In the genomic region with DNA sequence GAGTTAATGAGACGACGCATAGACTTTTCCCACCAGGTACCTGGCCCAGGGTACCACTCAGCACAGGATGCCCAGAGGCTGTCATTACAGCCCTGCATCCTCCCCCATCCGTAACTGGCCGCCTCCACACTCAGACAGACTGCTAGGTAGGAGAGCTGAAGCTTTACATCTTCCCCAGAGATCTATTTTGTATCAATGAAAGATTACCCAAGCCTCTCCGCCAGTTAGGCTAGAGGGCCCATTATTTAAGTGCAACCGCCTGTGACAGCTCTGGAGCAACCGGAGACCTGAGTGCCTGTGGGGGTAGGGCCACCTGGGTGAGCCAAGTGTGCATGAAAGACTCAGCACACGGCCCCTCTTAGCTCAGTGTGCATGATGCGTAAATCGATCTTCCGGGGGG, we compare ENCODE assay signal across 11 mouse cellular contexts. TPM values are rescaled to one million over a fixed set of nuclear protein-coding genes. Genes with fewer than 3 reads are reported as not detected.
DNase-seq lines count a peak whose midpoint lies in the region; ATAC-seq and TF ChIP-seq lines count a peak whose summit lies in the region.
"Had no signal": no experiment of that assay in that cellular context is flagged by ENCODE, and none has a peak within 500 bp of the region (broad histone marks: within the 10 kb centered on the region; RNA-seq: fewer than 3 reads in every experiment).

No protein-coding gene starts in this region.

- no peak overlapping the region for H3K4me3 ChIP-seq in kidney, postnatal 0 days (replicated peaks; ENCODE audit: low read depth, low read length)
- no peak overlapping the region for H3K4me3 ChIP-seq in kidney, adult 2 months (ENCODE audit: insufficient read depth, low read depth, low read length)
- no peak overlapping the region for H3K4me3 ChIP-seq in limb, embryonic 14.5 days (replicated peaks; ENCODE audit: low read length)
- H3K4me3 ChIP-seq in intestine, embryonic 16.5 days (ENCODE audit: low read length): no peak overlapping the region

- H3K36me3 ChIP-seq in kidney, postnatal 0 days (ENCODE audit: insufficient read depth, low read length): no peaks in the 10 kb centered on the region
- H3K36me3 ChIP-seq in kidney, adult 2 months (ENCODE audit: control insufficient read depth, insufficient read depth, low read length): no peaks in the 10 kb centered on the region
- no peaks in the 10 kb centered on the region for H3K36me3 ChIP-seq in limb, embryonic 14.5 days (ENCODE audit: control insufficient read depth, insufficient read depth, low read length)
- no peaks in the 10 kb centered on the region for H3K36me3 ChIP-seq in intestine, embryonic 16.5 days (ENCODE audit: control insufficient read depth, insufficient read depth, low read length)

- peak; percentile 77 for ATAC-seq in kidney, postnatal 0 days (replicated peaks; ENCODE audit: low FRiP score, low read depth)
- ATAC-seq in limb, embryonic 14.5 days (ENCODE audit: low FRiP score, low read depth): peak; percentile 53; the same call in 1 of the 2 replicates
- no peak for ATAC-seq in megakaryocyte-erythroid progenitor cell, adult 5-6 weeks (replicated peaks; ENCODE audit: low FRiP score, low TSS enrichment, poor library complexity, severe bottlenecking)
- ATAC-seq in intestine, embryonic 16.5 days: no peak

- H3K9me3 ChIP-seq in kidney, postnatal 0 days (replicated peaks; ENCODE audit: low read length): no peaks in the 10 kb centered on the region
- no peaks in the 10 kb centered on the region for H3K9me3 ChIP-seq in limb, embryonic 14.5 days (ENCODE audit: control insufficient read depth, low read length)
- no peaks in the 10 kb centered on the region for H3K9me3 ChIP-seq in intestine, embryonic 16.5 days (ENCODE audit: control insufficient read depth, low read length)

- no peak for TF ChIP-seq CTCF in kidney, postnatal 0 days (IDR thresholded peaks at IDR 0.05; ENCODE audit: low read depth)
- TF ChIP-seq CTCF in kidney, adult 2 months (conservative IDR thresholded peaks at IDR 0.05; ENCODE audit: insufficient read depth, insufficient read length, low read depth, low read length): no peak

- peaks cover 10% of the 10 kb centered on the region; the same call in 1 of the 2 replicates for H3K4me1 ChIP-seq in kidney, postnatal 0 days (replicated peaks; ENCODE audit: insufficient read depth, low read length)
- H3K4me1 ChIP-seq in kidney, adult 2 months (ENCODE audit: control insufficient read depth, insufficient read depth, low read length): no peaks in the 10 kb centered on the region
- H3K4me1 ChIP-seq in limb, embryonic 14.5 days (ENCODE audit: control insufficient read depth, insufficient read depth, low read length): peaks cover 12% of the 10 kb centered on the region
- no peaks in the 10 kb centered on the region for H3K4me1 ChIP-seq in intestine, embryonic 16.5 days (ENCODE audit: control insufficient read depth, insufficient read depth, low read length)

- H3K27ac ChIP-seq in kidney, postnatal 0 days: peak overlapping the region; percentile 71; the same call in 1 of the 2 replicates
- no peak overlapping the region for H3K27ac ChIP-seq in kidney, adult 2 months (ENCODE audit: insufficient read depth, low read depth, low read length)
- H3K27ac ChIP-seq in limb, embryonic 14.5 days (replicated peaks; ENCODE audit: low read depth, low read length): no peak overlapping the region
- H3K27ac ChIP-seq in intestine, embryonic 16.5 days (ENCODE audit: low read length): no peak overlapping the region

- TF ChIP-seq POLR2A in kidney, adult 2 months (IDR thresholded peaks at IDR 0.05; ENCODE audit: low read depth, low read length): no peak
- no peak for TF ChIP-seq POLR2A in limb, embryonic 14.5 days (IDR thresholded peaks at IDR 0.05; ENCODE audit: borderline replicate concordance, extremely low read depth, insufficient read depth, insufficient read length)

- H3K9ac ChIP-seq in kidney, postnatal 0 days (ENCODE audit: low read depth, low read length): no peak overlapping the region
- H3K9ac ChIP-seq in limb, embryonic 14.5 days (ENCODE audit: low read depth, low read length, severe bottlenecking): no peak overlapping the region
- H3K9ac ChIP-seq in intestine, embryonic 16.5 days (ENCODE audit: low read depth, low read length): no peak overlapping the region

- H3K27me3 ChIP-seq in kidney, postnatal 0 days (ENCODE audit: insufficient read depth, low read length): no peaks in the 10 kb centered on the region
- H3K27me3 ChIP-seq in kidney, adult 2 months (replicated peaks; ENCODE audit: control insufficient read depth, insufficient read depth, low read length): no peaks in the 10 kb centered on the region
- no peaks in the 10 kb centered on the region for H3K27me3 ChIP-seq in limb, embryonic 14.5 days (ENCODE audit: control insufficient read depth, insufficient read depth, low read length)
- no peaks in the 10 kb centered on the region for H3K27me3 ChIP-seq in intestine, embryonic 16.5 days (replicated peaks; ENCODE audit: control insufficient read depth, insufficient read depth, low read length)

- DNase-seq in kidney, postnatal 0 days (ENCODE audit: low spot score): peak; percentile 85
- no peak for DNase-seq in kidney, adult 2 months
- peak; percentile 46 for DNase-seq in forelimb bud, embryonic 11.5 days (ENCODE audit: low read depth, low spot score)
- no peak for DNase-seq in limb, embryonic 14.5 days (ENCODE audit: low spot score)
- DNase-seq in retina, postnatal 1 day: peak; percentile 60
- DNase-seq in gastrocnemius, adult 8-10 months (ENCODE audit: low spot score in 2 of 2): no peak
- DNase-seq: cerebellum, adult 18-20 months; heart, postnatal 36 days had no signal

- 12% methylated on average over 9 of the region's 11 CpGs for WGBS in kidney, postnatal 0 days
- 39% methylated on average over 11 of the region's 11 CpGs for WGBS in kidney, adult 2 months
- 9% methylated on average over 9 of the region's 11 CpGs for WGBS in limb, embryonic 14.5 days
- 34% methylated on average over 11 of the region's 11 CpGs for WGBS in intestine, embryonic 16.5 days

- no peak overlapping the region for H3K4me2 ChIP-seq in kidney, postnatal 0 days (ENCODE audit: low read length)
- 0 out of 2 replicates have a peak overlapping the region, but pooled peaks have one; percentile 7 for H3K4me2 ChIP-seq in limb, embryonic 14.5 days (replicated peaks; ENCODE audit: low read depth, low read length, severe bottlenecking)
- H3K4me2 ChIP-seq in intestine, embryonic 16.5 days (ENCODE audit: low read depth, low read length): no peak overlapping the region

RNA-seq across cellular contexts. Expression of gene Mchr1, which starts 42.6 kb away (rescaled TPM):
- polyA plus RNA-seq in kidney, postnatal 0 days (2015; fragmentation: Nextera tagmentation; extraction: Ambion mirVana): 0.78 and 0.88 TPM in 2 replicates
- polyA plus RNA-seq in kidney, adult 2 months (2012; rRNA removed): 2.1 and 2.3 TPM in 2 replicates
- polyA plus RNA-seq in limb, embryonic 14.5 days (2012; rRNA removed): 1.6 and 1.7 TPM in 2 replicates
- polyA plus RNA-seq in limb, embryonic 14.5 days (2014; fragmentation: Nextera tagmentation; extraction: Ambion mirVana): 0.93 and 1.2 TPM in 2 replicates
- 1 to 10 TPM; 2.1 to 6.9 (median 4.4) TPM for total RNA-seq in gastrocnemius, adult 8-10 months (2022)
- total RNA-seq in megakaryocyte-erythroid progenitor cell, adult 5-6 weeks (2014; fragmentation: Nextera tagmentation): not detected in 2 replicates
- not detected in 2 replicates for total RNA-seq in megakaryocyte-erythroid progenitor cell, adult 5-6 weeks (2017)
- 0.97 and 1.2 TPM in 2 replicates for polyA plus RNA-seq in intestine, embryonic 16.5 days (2015; fragmentation: Nextera tagmentation; extraction: Ambion mirVana)
- total RNA-seq: heart, postnatal 36 days; megakaryocyte progenitor cell, adult 5-6 weeks had no signal

Comparison
In these comparisons a context has a peak if more than half of its experiments do, and no peak if none do; other contexts are left out.
1. DNase-seq: peak in kidney, postnatal 0 days (single experiment), forelimb bud, embryonic 11.5 days (single experiment) and retina, postnatal 1 day (single experiment); none in kidney, adult 2 months (single experiment), limb, embryonic 14.5 days (single experiment) and gastrocnemius, adult 8-10 months (0 of 2).
2. ATAC-seq: peak in kidney, postnatal 0 days (single experiment) and limb, embryonic 14.5 days (single experiment); none in megakaryocyte-erythroid progenitor cell, adult 5-6 weeks (single experiment) and intestine, embryonic 16.5 days (single experiment).